Mouse (Mus musculus) kidney, embryonic 15.5 days (tissue): ENCODE measurements around the gene 1700029I15Rik. TPM values are rescaled to one million over a fixed set of nuclear protein-coding genes. Genes with fewer than 3 reads are reported as not detected.
A peak's percentile ranks its signal among the peaks of the same experiment; 100 is the strongest.

Experiments used
- ATAC-seq: fragments of 200-750 bp; cut with Nextera tagmentation; replicated peaks from 2 replicates; pipeline ENCODE4 v1.8.0; 2017; ENCODE audit warnings: moderate TSS enrichment; ENCODE audit not compliant: low FRiP score
- H3K27ac ChIP-seq: fragments of 300-500 bp; sonication (generic); 2 replicates; pipeline ENCODE4 v1.5.1; 2015; ENCODE audit warnings: mild to moderate bottlenecking, inconsistent platforms
- H3K27me3 ChIP-seq: fragments of 300-500 bp; sonication (generic); 2 replicates; pipeline ENCODE4 v1.6.1; 2015; ENCODE audit warnings: inconsistent platforms
- H3K36me3 ChIP-seq: fragments of 300-500 bp; sonication (generic); 2 replicates; pipeline ENCODE4 v1.6.1; 2015; ENCODE audit warnings: inconsistent platforms
- H3K4me1 ChIP-seq: fragments of 300-500 bp; sonication (generic); 2 replicates; pipeline ENCODE4 v1.6.1; 2015; ENCODE audit warnings: inconsistent platforms
- H3K4me2 ChIP-seq: fragments of 300-500 bp; sonication (generic); 2 replicates; pipeline ENCODE4 v1.6.1; 2015; ENCODE audit warnings: moderate library complexity, mild to moderate bottlenecking, inconsistent platforms
- H3K4me3 ChIP-seq: fragments of 300-500 bp; sonication (generic); replicated peaks from 2 replicates; pipeline ENCODE4 v1.5.1; 2015; ENCODE audit warnings: mild to moderate bottlenecking, inconsistent platforms
- H3K9ac ChIP-seq: fragments of 300-500 bp; sonication (generic); 2 replicates; pipeline ENCODE4 v1.6.1; 2015; ENCODE audit warnings: mild to moderate bottlenecking, inconsistent platforms
- H3K9me3 ChIP-seq: fragments of 300-500 bp; sonication (generic); replicated peaks from 2 replicates; pipeline ENCODE4 v1.6.1; 2016; ENCODE audit warnings: inconsistent platforms
- WGBS: fragments of 180-500 bp; shearing (Covaris S2); methylation state at CpG from one replicate; pipeline ENCODE4 v1.1.7; 2015; ENCODE audit warnings: mixed read lengths; 5-methylcytosine and 5-hydroxymethylcytosine counted together
- polyA plus RNA-seq: library from polyadenylated mRNA; unstranded; fragments of >200 nt; fragmentation: Nextera tagmentation; extraction: Ambion mirVana; gene quantifications from 2 replicates; pipeline ENCODE4 v1.2.1, GENCODE M21; 2015

Gene 1700029I15Rik
- polyA plus RNA-seq, 1 experiment from 2014 or later, result 3.2 TPM

DNA sequence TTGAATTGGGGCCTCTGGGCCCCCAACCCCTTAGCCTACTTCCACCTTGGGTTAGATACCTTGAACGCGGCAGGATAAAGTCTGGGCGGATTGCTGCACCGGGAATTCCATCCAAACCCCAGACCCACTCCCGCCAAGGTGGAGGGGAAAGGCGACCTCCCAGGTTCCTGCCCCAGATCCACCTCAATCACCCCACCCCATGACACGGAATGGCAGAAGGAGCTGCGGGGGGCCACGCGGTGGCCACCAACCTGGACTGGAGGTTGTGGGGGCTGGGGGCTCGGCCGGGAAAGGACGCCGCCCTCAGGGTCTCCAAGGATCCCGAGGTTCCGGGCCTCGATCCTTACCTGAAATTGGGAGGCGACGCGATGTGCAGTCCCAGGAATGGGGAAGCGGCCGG lies 18.3 kb downstream of the 1700029I15Rik start:
- peak overlapping the region; percentile 64 for H3K9ac ChIP-seq
- H3K27ac ChIP-seq, result no peak overlapping the region
- H3K36me3 ChIP-seq, result peaks cover 22% of the 10 kb centered on the region
- H3K4me3 ChIP-seq, result peak overlapping the region; percentile 67
- peaks cover 11% of the 10 kb centered on the region for H3K4me1 ChIP-seq
- peaks cover 8% of the 10 kb centered on the region for H3K27me3 ChIP-seq
- H3K9me3 ChIP-seq, result no peaks in the 10 kb centered on the region
- 2% methylated on average over 22 of the region's 22 CpGs for WGBS
- peak overlapping the region; percentile 85 for H3K4me2 ChIP-seq
- ATAC-seq, result no peak

GRCm38 (mm10) chr2:92401091-92401561 lies 18.8 kb downstream of the 1700029I15Rik start, which contains the start of gene Mapk8ip1:
Gene Mapk8ip1, minus strand, starts transcription at chr2:92401263.
- WGBS, result under 1% methylated on average over 39 of the region's 59 CpGs
- Histone ChIP-seq H3K4me3 (peak within 1 kb of the TSS; percentile 67), H3K9ac (peak within 1 kb of the TSS; percentile 64), H3K4me2 (peak within 1 kb of the TSS; percentile 85), H3K27me3 (peaks cover 8% of the 10 kb centered on the region), H3K36me3 (peaks cover 27% of the 10 kb centered on the region), H3K4me1 (peaks cover 11% of the 10 kb centered on the region), H3K27ac (no peak within 1 kb of the TSS), H3K9me3 (no peaks in the 10 kb centered on the region)
- peak; percentile 84 for ATAC-seq

DNA sequence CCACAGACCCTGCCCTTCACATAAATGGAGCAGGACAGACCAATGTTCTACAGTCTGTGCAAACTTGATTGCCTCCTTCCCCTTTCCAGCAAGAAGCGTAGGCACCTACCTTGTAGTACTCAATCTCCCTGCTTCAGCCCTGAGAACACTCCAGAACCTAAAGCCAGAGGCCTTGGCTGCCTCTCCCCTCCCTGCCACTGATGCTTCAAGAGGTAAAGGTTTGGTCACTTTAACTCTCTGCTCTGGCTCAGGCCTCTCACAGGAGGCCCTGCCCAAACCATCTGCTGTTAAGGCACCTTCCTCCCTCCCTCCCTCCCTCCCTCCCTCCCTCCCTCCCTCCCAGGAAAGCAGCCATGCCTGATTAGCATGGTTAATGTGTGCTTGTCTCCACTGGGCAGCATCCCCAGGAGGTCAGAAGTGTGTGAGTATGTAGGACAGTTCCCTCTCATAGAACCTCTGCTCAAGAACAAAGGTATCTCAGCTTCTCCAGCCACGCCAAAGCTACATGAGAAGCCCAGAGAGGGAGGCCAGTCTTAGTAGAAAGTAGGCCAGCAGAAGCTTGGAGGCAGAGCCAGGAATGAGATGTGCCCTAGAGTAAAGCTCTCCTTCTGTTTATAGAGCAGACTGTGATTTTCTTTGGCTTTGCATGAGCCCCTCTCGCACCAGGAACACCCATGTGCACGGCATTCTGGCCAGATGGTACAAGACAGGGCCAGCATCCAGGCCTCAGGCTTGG lies 20.4 kb downstream of the 1700029I15Rik start:
- no peak overlapping the region for H3K4me3 ChIP-seq
- H3K27me3 ChIP-seq, result peaks cover 8% of the 10 kb centered on the region
- peaks cover 11% of the 10 kb centered on the region for H3K4me1 ChIP-seq
- WGBS, result 81% methylated on average over 4 of the region's 4 CpGs
- no peak overlapping the region for H3K27ac ChIP-seq
- ATAC-seq, result 0 out of 2 replicates have a peak, but pooled peaks have one; percentile 17
- H3K9me3 ChIP-seq, result no peaks in the 10 kb centered on the region
- H3K9ac ChIP-seq, result no peak overlapping the region
- no peak overlapping the region for H3K4me2 ChIP-seq
- H3K36me3 ChIP-seq, result peaks cover 42% of the 10 kb centered on the region

- Histone ChIP-seq H3K9ac (no peak overlapping the region), H3K9me3 (no peaks in the 10 kb centered on the region), H3K4me2 (no peak overlapping the region), H3K36me3 (peaks cover 53% of the 10 kb centered on the region), H3K27me3 (peaks cover 8% of the 10 kb centered on the region), H3K4me3 (no peak overlapping the region), H3K4me1 (peaks cover 11% of the 10 kb centered on the region), H3K27ac (no peak overlapping the region)
- ATAC-seq, result no peak
- 93% methylated on average over 5 of the region's 5 CpGs for WGBS
Observed at GRCm38 (mm10) chr2:92403776-92404319, 21.5 kb downstream of the 1700029I15Rik start.

GRCm38 (mm10) chr2:92404737-92405136 lies 22.4 kb downstream of the 1700029I15Rik start:
- peaks cover 8% of the 10 kb centered on the region for H3K27me3 ChIP-seq
- H3K4me1 ChIP-seq, result peaks cover 11% of the 10 kb centered on the region
- peaks cover 62% of the 10 kb centered on the region for H3K36me3 ChIP-seq
- no peak overlapping the region for H3K4me3 ChIP-seq
- ATAC-seq, result no peak
- WGBS, result 85% methylated on average over 6 of the region's 6 CpGs
- H3K27ac ChIP-seq, result no peak overlapping the region
- no peaks in the 10 kb centered on the region for H3K9me3 ChIP-seq
- no peak overlapping the region for H3K4me2 ChIP-seq
- H3K9ac ChIP-seq, result no peak overlapping the region

DNA sequence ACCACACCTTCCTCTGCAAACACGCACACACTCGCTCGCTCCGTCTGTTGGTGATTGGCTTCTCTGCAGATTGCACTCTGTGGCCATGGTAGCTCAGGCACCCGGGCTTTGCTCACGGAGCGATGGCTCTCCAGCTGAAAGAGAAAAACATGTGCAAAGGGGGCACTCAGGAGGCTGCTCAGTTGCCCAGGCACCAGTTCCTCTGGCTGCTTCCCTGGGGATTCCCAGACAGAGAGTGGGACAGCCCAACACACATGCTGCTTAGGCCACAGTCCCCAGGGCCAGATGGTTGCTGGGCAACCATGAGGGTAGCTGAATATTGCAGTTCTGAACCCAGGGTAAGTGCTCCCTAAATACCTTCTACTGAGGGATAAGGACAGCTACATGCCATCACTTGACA lies 23.3 kb downstream of the 1700029I15Rik start:
- peaks cover 3% of the 10 kb centered on the region; the same call in 1 of the 2 replicates for H3K27me3 ChIP-seq
- peaks cover 71% of the 10 kb centered on the region for H3K36me3 ChIP-seq
- H3K9ac ChIP-seq, result no peak overlapping the region
- H3K9me3 ChIP-seq, result no peaks in the 10 kb centered on the region
- no peak overlapping the region for H3K4me2 ChIP-seq
- ATAC-seq, result no peak
- 92% methylated on average over 7 of the region's 7 CpGs for WGBS
- H3K4me1 ChIP-seq, result peaks cover 8% of the 10 kb centered on the region
- no peak overlapping the region for H3K27ac ChIP-seq
- H3K4me3 ChIP-seq, result no peak overlapping the region

- Histone ChIP-seq H3K36me3 (peaks cover 97% of the 10 kb centered on the region), H3K27me3 (no peaks in the 10 kb centered on the region), H3K9me3 (no peaks in the 10 kb centered on the region), H3K27ac (no peak overlapping the region), H3K4me3 (no peak overlapping the region), H3K9ac (no peak overlapping the region), H3K4me1 (no peaks in the 10 kb centered on the region), H3K4me2 (no peak overlapping the region)
- 92% methylated on average over 18 of the region's 18 CpGs for WGBS
- ATAC-seq, result no peak
Observed at GRCm38 (mm10) chr2:92408309-92409045, 26.1 kb downstream of the 1700029I15Rik start.

DNA sequence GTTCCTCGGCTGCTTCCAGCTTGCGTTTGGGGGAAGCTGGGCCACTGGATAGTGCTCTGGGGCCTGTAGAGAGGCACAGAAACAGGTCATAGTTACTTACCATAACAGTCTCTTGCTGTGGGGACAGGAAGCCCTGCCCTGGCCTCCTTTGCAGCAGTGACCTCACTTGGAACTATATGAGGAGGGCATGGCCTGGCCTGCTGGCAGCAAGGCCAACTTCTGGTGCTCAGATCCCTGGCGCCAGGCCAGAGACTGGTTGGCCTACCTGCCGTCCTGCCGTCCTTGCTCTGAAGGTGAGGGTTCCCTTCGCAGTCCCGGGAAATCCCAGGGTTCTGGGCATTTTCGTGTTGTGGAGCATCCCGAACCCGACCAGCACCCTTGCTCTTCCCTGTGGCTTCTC lies 29.4 kb downstream of the 1700029I15Rik start:
- 91% methylated on average over 10 of the region's 10 CpGs for WGBS
- peaks cover 98% of the 10 kb centered on the region for H3K36me3 ChIP-seq
- no peak overlapping the region for H3K9ac ChIP-seq
- no peaks in the 10 kb centered on the region for H3K4me1 ChIP-seq
- no peaks in the 10 kb centered on the region for H3K9me3 ChIP-seq
- H3K27me3 ChIP-seq, result no peaks in the 10 kb centered on the region
- ATAC-seq, result no peak
- H3K27ac ChIP-seq, result no peak overlapping the region
- H3K4me2 ChIP-seq, result no peak overlapping the region
- H3K4me3 ChIP-seq, result no peak overlapping the region

- WGBS, result 90% methylated on average over 7 of the region's 7 CpGs
- H3K4me3 ChIP-seq, result no peak overlapping the region
- no peak overlapping the region for H3K4me2 ChIP-seq
- peaks cover 79% of the 10 kb centered on the region for H3K36me3 ChIP-seq
- H3K4me1 ChIP-seq, result peaks cover 20% of the 10 kb centered on the region; the same call in 1 of the 2 replicates
- no peak overlapping the region for H3K27ac ChIP-seq
- no peak overlapping the region for H3K9ac ChIP-seq
- no peaks in the 10 kb centered on the region for H3K27me3 ChIP-seq
- ATAC-seq, result no peak
- H3K9me3 ChIP-seq, result no peaks in the 10 kb centered on the region
Observed at GRCm38 (mm10) chr2:92421723-92422387, 39.5 kb downstream of the 1700029I15Rik start.

DNA sequence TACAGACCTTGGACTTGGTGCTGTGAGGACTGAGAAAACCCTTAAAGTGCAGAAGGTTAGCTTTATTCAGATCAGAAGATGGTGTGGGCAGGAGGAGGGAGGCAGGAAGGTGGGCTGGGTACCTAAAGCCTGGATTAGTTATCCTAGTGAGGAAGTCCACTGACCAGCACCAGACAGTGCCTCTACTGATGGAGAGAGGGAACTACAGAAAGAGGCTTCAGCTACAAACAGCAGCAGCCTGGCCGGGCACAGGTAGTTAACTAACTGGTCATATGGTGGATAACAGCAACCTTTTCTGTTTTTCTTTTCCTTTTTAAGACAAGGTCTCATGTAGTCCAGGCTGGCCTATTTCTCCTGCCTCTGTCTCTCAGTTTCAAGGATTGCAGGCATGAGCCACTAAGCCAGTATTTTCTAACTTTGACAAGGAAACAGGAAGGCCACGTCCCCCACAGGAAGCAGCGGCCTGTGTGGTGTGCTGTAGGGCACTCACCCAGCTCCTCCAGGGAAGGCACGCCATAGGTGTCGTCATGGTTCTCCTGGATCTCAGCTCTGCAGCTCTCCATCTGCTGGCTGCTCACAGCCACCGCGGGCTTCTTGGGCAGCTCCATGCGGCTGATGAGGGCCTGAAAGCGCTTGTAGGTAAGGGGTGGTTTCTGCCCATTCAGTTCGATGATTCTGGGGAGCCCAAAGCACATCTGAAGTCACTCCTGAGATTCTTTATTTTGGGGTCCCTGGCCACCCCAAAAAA lies 40.2 kb downstream of the 1700029I15Rik start:
- 66% methylated on average over 10 of the region's 10 CpGs for WGBS
- H3K4me1 ChIP-seq, result peaks cover 20% of the 10 kb centered on the region
- no peaks in the 10 kb centered on the region for H3K9me3 ChIP-seq
- H3K4me3 ChIP-seq, result no peak overlapping the region
- 0 out of 2 replicates have a peak overlapping the region, but pooled peaks have one; percentile 28 for H3K27ac ChIP-seq
- no peak overlapping the region for H3K4me2 ChIP-seq
- no peak overlapping the region for H3K9ac ChIP-seq
- ATAC-seq, result no peak
- no peaks in the 10 kb centered on the region for H3K27me3 ChIP-seq
- H3K36me3 ChIP-seq, result peaks cover 73% of the 10 kb centered on the region

DNA sequence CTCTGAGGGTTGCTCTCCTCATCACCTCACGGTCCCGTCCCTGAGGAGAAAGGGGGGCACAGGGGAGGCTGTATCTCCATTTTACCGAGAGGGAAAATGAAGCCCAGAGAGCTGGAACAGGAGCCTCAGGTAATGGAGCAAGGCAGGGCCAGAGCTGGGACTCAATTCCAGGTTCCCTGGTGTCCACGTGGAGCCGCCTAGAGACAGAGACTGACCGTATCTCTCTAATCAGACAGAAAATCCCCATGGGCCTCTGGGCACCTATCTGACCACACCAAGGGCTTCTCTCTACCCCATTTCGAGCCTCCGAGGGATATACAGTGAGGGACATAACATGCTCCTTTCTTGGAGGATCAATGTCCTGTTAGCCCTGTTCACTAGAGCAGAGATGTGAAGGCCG lies 40.8 kb downstream of the 1700029I15Rik start:
- peaks cover 67% of the 10 kb centered on the region for H3K36me3 ChIP-seq
- H3K9ac ChIP-seq, result no peak overlapping the region
- no peaks in the 10 kb centered on the region for H3K9me3 ChIP-seq
- 93% methylated on average over 9 of the region's 9 CpGs for WGBS
- 0 out of 2 replicates have a peak overlapping the region, but pooled peaks have one; percentile 28 for H3K27ac ChIP-seq
- ATAC-seq, result no peak
- H3K4me3 ChIP-seq, result no peak overlapping the region
- no peaks in the 10 kb centered on the region for H3K27me3 ChIP-seq
- peaks cover 26% of the 10 kb centered on the region for H3K4me1 ChIP-seq
- no peak overlapping the region for H3K4me2 ChIP-seq
